Mouse (Mus musculus) cerebellum, adult 2 months (tissue): ENCODE data around the gene Fndc5.

ENCODE experiments used
- CTCF ChIP-seq: fragments of 200-500 bp; IDR thresholded peaks from 2 replicates; pipeline ENCODE4 v1.5.1; 2011; ENCODE audit warnings: low read depth, mild to moderate bottlenecking, control low read depth, low read length, moderate library complexity, borderline replicate concordance; ENCODE audit not compliant: insufficient read depth
- POLR2A ChIP-seq: fragments of 200-500 bp; IDR thresholded peaks from 2 replicates; pipeline ENCODE4 v1.6.1; 2011; ENCODE audit warnings: low read length, control low read depth, borderline replicate concordance; ENCODE audit not compliant: insufficient read depth

GRCm38 (mm10) chr4:129158549-129158948 lies 21.8 kb downstream of the Fndc5 start:
- TF ChIP-seq CTCF (no peak), POLR2A (no peak)
